Mouse (Mus musculus) bone marrow macrophage, adult 2 months (primary cell): ENCODE data around the gene Rnf185. TPM values are rescaled to one million over a fixed set of nuclear protein-coding genes. Genes with fewer than 3 reads are reported as not detected.

Source experiments
- H3K27ac ChIP-seq: 2 replicates; pipeline ENCODE4 v1.5.1; 2012; ENCODE audit warnings: low read depth, low read length; ENCODE audit not compliant: insufficient read depth
- H3K4me1 ChIP-seq: 2 replicates; pipeline ENCODE4 v1.6.1; 2012; ENCODE audit warnings: low read length; ENCODE audit not compliant: control insufficient read depth, insufficient read depth
- H3K4me3 ChIP-seq: 2 replicates; pipeline ENCODE4 v1.5.1; 2012; ENCODE audit warnings: mild to moderate bottlenecking, low read length, moderate library complexity; ENCODE audit not compliant: insufficient read depth
- CTCF ChIP-seq: IDR thresholded peaks from 2 replicates; pipeline ENCODE4 v1.5.1; 2012; ENCODE audit warnings: low read depth, mild to moderate bottlenecking, low read length, moderate library complexity
- POLR2A ChIP-seq: IDR thresholded peaks from 2 replicates; pipeline ENCODE4 v1.6.1; 2012; ENCODE audit warnings: mild to moderate bottlenecking, low read depth, low read length, borderline replicate concordance
- polyA plus RNA-seq: library from polyadenylated mRNA; stranded (reverse); fragments of >200 nt; gene quantifications from 2 replicates; pipeline ENCODE4 v1.2.4, GENCODE M21; 2012; ENCODE audit not compliant: missing spikeins, insufficient read depth, insufficient read length

Gene Rnf185
- polyA plus RNA-seq, result 22.3 and 24.3 TPM in 2 replicates

DNA sequence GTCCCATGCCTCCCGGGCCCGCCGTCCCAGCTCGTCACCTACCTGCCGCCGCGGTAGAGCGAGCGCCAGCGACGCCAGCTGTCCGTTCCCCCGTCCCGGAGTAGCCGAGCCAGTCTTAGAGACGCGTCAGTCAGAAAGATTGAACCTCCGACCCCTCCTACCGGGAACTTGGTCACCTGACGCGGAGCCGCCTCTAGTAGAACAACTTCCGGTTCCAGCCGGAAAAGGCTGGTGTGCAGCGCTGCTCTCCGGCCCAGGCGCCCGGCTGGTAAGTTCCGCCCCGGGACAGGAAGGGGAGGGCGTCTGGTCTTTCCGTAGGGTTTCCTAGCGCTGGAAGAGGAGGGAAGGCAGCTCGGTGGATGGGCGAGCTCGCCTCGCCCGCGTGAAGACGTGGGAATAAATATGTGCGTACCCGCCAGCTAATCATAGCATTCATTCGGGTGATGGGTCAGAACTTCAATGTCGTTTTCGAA is at the start of gene Rnf185:
Gene Rnf185, minus strand, starts transcription at position 197 of the 473 bp plus-strand sequence.
- peaks cover 17% of the 10 kb centered on the region for H3K4me1 ChIP-seq

DNA sequence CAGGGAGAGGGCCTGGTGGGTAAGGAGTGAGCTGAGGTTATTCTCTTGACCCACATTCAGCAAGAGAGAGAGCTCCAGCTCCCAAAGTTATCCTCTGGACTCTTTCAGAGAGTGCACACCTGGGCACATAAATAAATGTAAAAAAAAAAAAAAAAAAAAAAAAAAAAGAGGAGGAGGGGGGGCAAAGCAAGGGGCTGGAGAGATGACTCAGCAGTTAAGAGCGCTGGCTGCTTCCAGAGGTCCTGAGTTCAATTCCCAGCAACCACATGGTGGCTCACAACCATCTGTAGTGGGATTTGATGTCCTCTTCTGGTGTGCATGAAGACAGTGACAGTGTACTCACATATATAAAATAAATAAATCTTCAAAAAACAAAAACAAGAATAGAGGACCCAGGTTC is 45.1 kb upstream of the Rnf185 start:
- no peaks in the 10 kb centered on the region for H3K4me1 ChIP-seq
- no peak for TF ChIP-seq POLR2A
- TF ChIP-seq CTCF, result no peak
- no peak overlapping the region for H3K4me3 ChIP-seq
- H3K27ac ChIP-seq, result no peak overlapping the region

More for the DNA sequence above, at the start of gene Rnf185:
- TF ChIP-seq CTCF (no peak), POLR2A (no peak)
- H3K4me3 ChIP-seq, result peak within 1 kb of the TSS; percentile 98
- peak within 1 kb of the TSS; percentile 87 for H3K27ac ChIP-seq

DNA sequence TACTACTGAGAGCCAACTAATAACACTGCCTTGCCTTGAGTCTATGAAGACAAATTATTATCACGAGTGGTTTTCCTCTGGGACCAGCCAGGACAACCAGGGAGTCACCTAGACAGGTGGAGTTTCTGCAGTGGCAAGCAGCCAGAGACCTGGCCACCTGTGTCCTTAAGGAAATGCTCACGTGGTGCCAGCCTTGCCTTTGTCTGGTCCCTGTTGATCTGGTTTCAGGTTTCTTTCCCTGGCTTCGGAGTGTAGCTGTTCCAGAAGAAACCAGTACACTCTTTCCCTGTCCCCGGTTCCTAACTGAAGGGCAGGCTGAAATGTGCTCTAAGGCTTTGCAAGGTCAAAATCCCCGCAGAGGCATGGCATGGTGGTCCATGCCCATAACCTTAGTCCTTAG is 44.6 kb upstream of the Rnf185 start:
- Histone ChIP-seq H3K4me3 (no peak overlapping the region), H3K27ac (no peak overlapping the region), H3K4me1 (no peaks in the 10 kb centered on the region)
- TF ChIP-seq POLR2A, result no peak
- TF ChIP-seq CTCF, result no peak

GRCm38 (mm10) chr11:3495496-3495895 is 43.3 kb upstream of the Rnf185 start:
- H3K27ac ChIP-seq, result no peak overlapping the region
- no peak overlapping the region for H3K4me3 ChIP-seq
- no peak for TF ChIP-seq CTCF
- no peak for TF ChIP-seq POLR2A
- no peaks in the 10 kb centered on the region for H3K4me1 ChIP-seq

GRCm38 (mm10) chr11:3494857-3495256 is 42.7 kb upstream of the Rnf185 start:
- H3K27ac ChIP-seq, result no peak overlapping the region
- no peak overlapping the region for H3K4me3 ChIP-seq
- TF ChIP-seq CTCF (no peak), POLR2A (no peak)
- H3K4me1 ChIP-seq, result no peaks in the 10 kb centered on the region

DNA sequence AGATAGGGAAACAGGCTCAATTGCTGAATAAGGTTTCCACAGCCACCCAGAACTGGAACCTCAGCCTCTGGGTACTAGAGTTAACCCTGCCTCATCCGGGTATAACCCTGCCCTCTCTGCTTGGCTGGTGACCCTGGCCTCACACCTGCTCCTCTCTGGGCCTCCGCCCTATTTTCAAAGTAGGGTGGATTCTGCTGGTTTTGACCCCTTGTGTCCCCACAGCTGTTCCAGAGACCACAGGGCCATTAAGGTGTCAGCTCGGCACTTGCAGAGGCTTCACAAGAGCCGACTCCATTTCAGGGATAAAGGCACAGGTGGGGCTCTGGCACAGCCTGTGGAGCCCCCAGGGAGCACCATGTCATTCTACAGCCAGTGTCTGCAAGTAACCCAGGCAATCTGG is 40.6 kb upstream of the Rnf185 start:
- no peak overlapping the region for H3K4me3 ChIP-seq
- H3K27ac ChIP-seq, result no peak overlapping the region
- TF ChIP-seq CTCF (no peak), POLR2A (no peak)
- no peaks in the 10 kb centered on the region for H3K4me1 ChIP-seq

GRCm38 (mm10) chr11:3489036-3489435 is 36.9 kb upstream of the Rnf185 start:
- no peak overlapping the region for H3K4me3 ChIP-seq

GRCm38 (mm10) chr11:3487952-3488570 is 35.9 kb upstream of the Rnf185 start, which contains the start of gene Pla2g3:
TSS of gene Pla2g3 (plus strand) at chr11:3488284.
- Histone ChIP-seq H3K27ac (no peak within 1 kb of the TSS), H3K4me1 (peaks cover 3% of the 10 kb centered on the region; the same call in 1 of the 2 replicates)
- no peak for TF ChIP-seq POLR2A

More at GRCm38 (mm10) chr11:3489036-3489435, 36.9 kb upstream of the Rnf185 start:
- no peak overlapping the region for H3K27ac ChIP-seq
- peaks cover 2% of the 10 kb centered on the region; the same call in 1 of the 2 replicates for H3K4me1 ChIP-seq
- TF ChIP-seq POLR2A (no peak), CTCF (no peak)

GRCm38 (mm10) chr11:3486349-3486748 is 34.2 kb upstream of the Rnf185 start:
- Histone ChIP-seq H3K27ac (no peak overlapping the region), H3K4me1 (peaks cover 9% of the 10 kb centered on the region), H3K4me3 (no peak overlapping the region)
- no peak for TF ChIP-seq POLR2A
- TF ChIP-seq CTCF, result no peak

More at GRCm38 (mm10) chr11:3487952-3488570, 35.9 kb upstream of the Rnf185 start, which contains the start of gene Pla2g3:
- H3K4me3 ChIP-seq, result no peak within 1 kb of the TSS

DNA sequence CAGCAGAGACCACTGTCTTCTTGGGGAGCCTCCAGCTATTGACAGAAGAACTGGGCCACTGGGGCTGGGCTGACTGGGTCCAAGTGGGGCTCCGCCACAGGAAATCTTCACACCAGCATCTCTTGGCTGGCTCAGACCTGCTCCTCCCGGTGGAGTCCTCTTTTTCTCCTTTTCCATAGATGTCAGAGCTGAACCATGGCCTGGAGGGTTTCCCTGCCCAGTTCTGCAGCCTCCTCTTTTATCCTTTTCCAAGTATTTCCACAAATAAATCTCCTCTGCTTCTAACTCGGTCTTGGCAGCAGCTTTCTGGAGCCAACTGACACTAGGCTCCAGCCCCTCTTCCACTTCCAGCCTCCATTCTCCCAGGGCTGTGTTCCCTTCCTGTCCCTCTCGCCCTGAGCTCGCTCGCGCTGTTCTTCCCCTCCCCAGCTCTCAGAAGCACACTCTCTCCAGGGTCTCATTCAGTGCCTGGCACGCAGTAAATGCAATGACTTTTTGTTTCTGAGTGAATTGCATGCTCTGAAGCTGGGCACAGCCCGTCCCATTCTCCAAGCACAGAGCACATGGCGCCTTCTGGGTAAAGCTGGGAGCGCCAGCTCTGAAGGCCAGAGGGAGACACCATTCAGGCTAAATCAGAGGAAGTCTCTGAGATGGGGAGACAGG is 31.9 kb upstream of the Rnf185 start:
- Histone ChIP-seq H3K4me3 (no peak overlapping the region), H3K27ac (no peak overlapping the region), H3K4me1 (peaks cover 11% of the 10 kb centered on the region)
- TF ChIP-seq CTCF (no peak), POLR2A (no peak)
